Mouse (Mus musculus): ENCODE results near the gene Lhx9.

DNA sequence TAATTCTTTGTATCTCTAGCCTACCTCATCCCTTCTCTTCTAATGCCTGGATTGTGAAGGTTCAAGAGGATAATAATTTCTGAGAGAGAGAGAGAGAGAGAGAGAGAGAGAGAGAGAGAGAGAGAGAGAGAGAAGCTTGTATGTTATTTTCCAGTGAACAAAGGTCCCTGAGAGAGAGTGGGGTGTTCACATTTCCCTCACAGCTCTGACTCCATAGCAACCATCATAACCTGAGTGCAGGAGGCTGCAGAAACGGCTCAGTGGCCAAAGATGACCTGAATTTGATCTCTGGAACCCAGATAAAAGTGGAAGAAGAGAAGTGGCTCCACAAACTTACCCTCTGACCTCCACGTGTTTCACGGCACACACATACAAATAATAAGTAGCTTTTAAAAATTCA, 46.6 kb downstream of the Lhx9 start:
- TF ChIP-seq CTCF (IDR thresholded peaks at IDR 0.05; ENCODE audit: borderline replicate concordance, extremely low read depth, insufficient read depth, insufficient read length) (no peak), POLR2A (IDR thresholded peaks at IDR 0.05; ENCODE audit: borderline replicate concordance, extremely low read depth, insufficient read depth, insufficient read length, poor library complexity, severe bottlenecking) (no peak)

All from brain, embryonic 14.5 days (tissue).